29 mouse cellular contexts compared by ENCODE assay signal in genomic region chr8:121511751-121512150, GRCm38 (mm10). TPM values are rescaled to one million over a fixed set of nuclear protein-coding genes. Genes with fewer than 3 reads are reported as not detected.
DNase-seq lines count a peak whose midpoint lies in the region; ATAC-seq and TF ChIP-seq lines count a peak whose summit lies in the region.
"Had no signal": no experiment of that assay in that cellular context is flagged by ENCODE, and none has a peak within 500 bp of the region (broad histone marks: within the 10 kb centered on the region; RNA-seq: fewer than 3 reads in every experiment).

No protein-coding gene starts in this region.

- ATAC-seq in inflammation-experienced regulatory T-cells, adult 6 months: no peak
- ATAC-seq: CD4-positive, CD25-positive, alpha-beta regulatory T cell, adult 4 months; forebrain, embryonic 16.5 days had no signal

- H3K4me3 ChIP-seq in cerebellum, adult 2 months (replicated peaks; ENCODE audit: insufficient read depth, low read depth, low read length): no peak overlapping the region
- H3K4me3 ChIP-seq: embryonic facial prominence, embryonic 15.5 days; heart, embryonic 10.5 days had no signal

- intact Hi-C loops in left cerebral cortex, postnatal 4 days (cut with DNase I): loop anchor here (2.0 to 10.0 kb wide), 3 partner anchors 117 to 399 kb away; partner anchors contain the start of gene Foxl1
- intact Hi-C loops in left cerebral cortex, postnatal 14 days (cut with DNase I): loop anchor here (5.0 kb wide), 1 partner anchor 119 kb away; no protein-coding TSS in a partner anchor

- no peak for TF ChIP-seq POLR2A in cerebellum, adult 2 months (IDR thresholded peaks at IDR 0.05; ENCODE audit: borderline replicate concordance, insufficient read depth, low read length)

- DNase-seq in cerebellum, postnatal 10 days: peak; percentile 44 to 56
- no peak for DNase-seq in cerebellum, adult 2 months
- DNase-seq in left cerebral cortex, postnatal 4 days: peak; percentile 51
- no peak for DNase-seq in left cerebral cortex, postnatal 14 days (ENCODE audit: low spot score in 2 of 2)
- DNase-seq in retina, postnatal 1 day: peak; percentile 23
- no peak for DNase-seq in retina, embryonic 14.5 days (ENCODE audit: low spot score)
- no peak for DNase-seq in layer of hippocampus, adult 11-12 months (ENCODE audit: low spot score)
- DNase-seq: adrenal gland, postnatal 10 days; B cell, adult 2 months; cerebellum, adult 11 months; cerebellum, adult 9-10 months; cerebellum, postnatal 36 days; gastrocnemius, postnatal 10 days; heart, adult 18-20 months; heart, postnatal 10 days; heart, postnatal 4 days had no signal

- TF ChIP-seq CTCF in cerebellum, adult 2 months (IDR thresholded peaks at IDR 0.05; ENCODE audit: borderline replicate concordance, insufficient read depth, low read depth, low read length): no peak

- no peaks in the 10 kb centered on the region for H3K27me3 ChIP-seq in cerebellum, adult 2 months (ENCODE audit: control insufficient read depth, insufficient read depth, low read length)

- WGBS in cerebellum, adult 2 months: 25% methylated on average over 9 of the region's 9 CpGs

- no peak overlapping the region for H3K27ac ChIP-seq in cerebellum, adult 2 months (ENCODE audit: insufficient read depth, low read length)
- H3K27ac ChIP-seq: embryonic facial prominence, embryonic 15.5 days; heart, embryonic 10.5 days; hindbrain, embryonic 14.5 days had no signal

- H3K4me1 ChIP-seq in cerebellum, adult 2 months (ENCODE audit: control insufficient read depth, insufficient read depth, low read length): no peaks in the 10 kb centered on the region
- H3K4me1 ChIP-seq: embryonic facial prominence, embryonic 15.5 days had no signal

RNA-seq across cellular contexts. Expression of gene 1700018B08Rik, which starts 32.4 kb away (rescaled TPM):
- polyA plus RNA-seq in cerebellum, adult 2 months (2012; rRNA removed): not detected in 2 replicates
- total RNA-seq in left cerebral cortex, postnatal 4 days (2021): not detected
- total RNA-seq in left cerebral cortex, postnatal 14 days (2021): not detected
- not detected for polyA plus RNA-seq in inflammation-experienced regulatory T-cells, adult 6 months (2017; shearing (Covaris generic))
- total RNA-seq: adrenal gland, postnatal 10 days; adrenal gland, postnatal 4 days; gastrocnemius, postnatal 10 days; gastrocnemius, postnatal 4 days; heart, adult 18-20 months; heart, postnatal 10 days; heart, postnatal 4 days; MEL had no signal
- polyA plus RNA-seq: brain, embryonic 14.5 days; CD4-positive, CD25-positive, alpha-beta regulatory T cell, adult 4 months; embryonic facial prominence, embryonic 15.5 days; forebrain, embryonic 11.5 days; forebrain, embryonic 16.5 days; frontal cortex, adult 2 months; heart, embryonic 10.5 days; heart, embryonic 14.5 days; hindbrain, embryonic 14.5 days had no signal

Comparison
In these comparisons a context has a peak if more than half of its experiments do, and no peak if none do; other contexts are left out.
1. DNase-seq: peak in cerebellum, postnatal 10 days (2 of 2), left cerebral cortex, postnatal 4 days (single experiment) and retina, postnatal 1 day (single experiment); none in cerebellum, adult 2 months (0 of 2), left cerebral cortex, postnatal 14 days (0 of 2), retina, embryonic 14.5 days (single experiment) and layer of hippocampus, adult 11-12 months (single experiment).